Mouse (Mus musculus) spleen, adult 2 months (tissue): ENCODE data around the gene Khdc4.
"Not testable (repeated sequence)": the region's sequence is repeated elsewhere in the genome, so short reads cannot be mapped to it uniquely, and the experiment has no call there.

Source experiments
- CTCF ChIP-seq: fragments of 200-500 bp; IDR thresholded peaks from 2 replicates; pipeline ENCODE4 v1.5.1; 2011; ENCODE audit warnings: mild to moderate bottlenecking, inconsistent platforms; ENCODE audit not compliant: insufficient read depth, insufficient read length, insufficient replicate concordance; ENCODE audit errors: extremely low read depth
- POLR2A ChIP-seq: fragments of 200-500 bp; IDR thresholded peaks from 2 replicates; pipeline ENCODE4 v1.6.1; 2011; ENCODE audit warnings: low read depth, low read length, inconsistent platforms

- TF ChIP-seq CTCF, POLR2A: not testable (repeated sequence)
Measured at GRCm38 (mm10) chr3:88715716-88716115, 30.1 kb downstream of the Khdc4 start.
